Mouse (Mus musculus): ENCODE measurements around the gene Zfp651. TPM values are rescaled to one million over a fixed set of nuclear protein-coding genes. Genes with fewer than 3 reads are reported as not detected.

Zfp651 gene
- total and polyA plus RNA-seq, 2 experiments from 2014 or later: 13.2 to 34.5 TPM

- Histone ChIP-seq H3K36me3 (replicated peaks; ENCODE audit: control insufficient read depth, insufficient read depth, low read length) (no peaks in the 10 kb centered on the region), H3K27me3 (ENCODE audit: control insufficient read depth, insufficient read depth, low read length) (no peaks in the 10 kb centered on the region), H3K9me3 (replicated peaks; ENCODE audit: control insufficient read depth, low read length) (no peaks in the 10 kb centered on the region), H3K4me3 (ENCODE audit: low read depth, low read length) (no peak overlapping the region), H3K27ac (ENCODE audit: low read depth) (no peak overlapping the region), H3K9ac (replicated peaks; ENCODE audit: low read depth, low read length) (no peak overlapping the region), H3K4me1 (ENCODE audit: control insufficient read depth, insufficient read depth) (peaks cover 7% of the 10 kb centered on the region; the same call in 1 of the 2 replicates), H3K4me2 (ENCODE audit: low read depth, low read length) (no peak overlapping the region)
- 49% methylated on average over 7 of the region's 7 CpGs for WGBS
- no peak for TF ChIP-seq CTCF (IDR thresholded peaks at IDR 0.05; ENCODE audit: low read depth)
- TF ChIP-seq EP300 (IDR thresholded peaks at IDR 0.05; ENCODE audit: low read depth): no peak
- ATAC-seq (ENCODE audit: insufficient read depth, low read depth) (no peak), DNase-seq (ENCODE audit: low spot score) (no peak)
Observed at GRCm38 (mm10) chr9:121802747-121803146, 43.6 kb downstream of the Zfp651 start.

DNA sequence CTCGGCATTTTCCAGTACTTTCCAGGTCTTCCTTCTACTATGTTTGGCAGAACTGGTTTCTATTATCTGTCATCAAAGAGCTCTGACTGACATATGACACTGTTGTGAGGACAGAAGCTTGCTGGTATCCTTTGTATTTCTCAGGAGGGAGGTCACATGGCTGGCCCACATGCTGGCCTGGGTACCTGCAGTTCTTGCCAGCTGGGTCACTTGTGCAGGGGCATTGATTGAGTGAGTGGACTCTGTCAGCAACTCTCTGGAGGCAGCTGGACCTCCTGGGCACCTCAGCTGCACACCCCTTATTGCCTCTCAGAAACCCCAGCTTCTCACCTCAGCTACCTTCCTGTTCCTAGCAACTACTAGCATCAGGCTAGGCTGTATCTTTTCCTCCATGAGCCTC, 48.4 kb downstream of the Zfp651 start:
- Histone ChIP-seq H3K9me3 (replicated peaks; ENCODE audit: control insufficient read depth, low read length) (no peaks in the 10 kb centered on the region), H3K4me1 (ENCODE audit: control insufficient read depth, insufficient read depth) (peaks cover 16% of the 10 kb centered on the region), H3K27me3 (ENCODE audit: control insufficient read depth, insufficient read depth, low read length) (no peaks in the 10 kb centered on the region), H3K27ac (ENCODE audit: low read depth) (no peak overlapping the region), H3K4me2 (ENCODE audit: low read depth, low read length) (no peak overlapping the region), H3K4me3 (ENCODE audit: low read depth, low read length) (no peak overlapping the region), H3K36me3 (replicated peaks; ENCODE audit: control insufficient read depth, insufficient read depth, low read length) (no peaks in the 10 kb centered on the region), H3K9ac (replicated peaks; ENCODE audit: low read depth, low read length) (no peak overlapping the region)
- no peak for TF ChIP-seq EP300 (IDR thresholded peaks at IDR 0.05; ENCODE audit: low read depth)
- TF ChIP-seq CTCF (IDR thresholded peaks at IDR 0.05; ENCODE audit: low read depth): no peak
- no peak for DNase-seq (ENCODE audit: low spot score)
- WGBS: 63% methylated on average over 1 of the region's 1 CpGs
- no peak for ATAC-seq (ENCODE audit: insufficient read depth, low read depth)

GRCm38 (mm10) chr9:121807947-121808346, 48.8 kb downstream of the Zfp651 start:
- H3K4me1 ChIP-seq (ENCODE audit: control insufficient read depth, insufficient read depth): peaks cover 16% of the 10 kb centered on the region
- H3K27me3 ChIP-seq (ENCODE audit: control insufficient read depth, insufficient read depth, low read length): no peaks in the 10 kb centered on the region
- H3K27ac ChIP-seq (ENCODE audit: low read depth): no peak overlapping the region
- H3K36me3 ChIP-seq (replicated peaks; ENCODE audit: control insufficient read depth, insufficient read depth, low read length): no peaks in the 10 kb centered on the region
- no peaks in the 10 kb centered on the region for H3K9me3 ChIP-seq (replicated peaks; ENCODE audit: control insufficient read depth, low read length)
- ATAC-seq (ENCODE audit: insufficient read depth, low read depth) (peak; percentile 39; the same call in 1 of the 2 replicates), DNase-seq (ENCODE audit: low spot score) (no peak)
- no peak overlapping the region for H3K9ac ChIP-seq (replicated peaks; ENCODE audit: low read depth, low read length)
- no peak overlapping the region for H3K4me3 ChIP-seq (ENCODE audit: low read depth, low read length)
- 49% methylated on average over 7 of the region's 7 CpGs for whole genome bisulfite sequencing
- H3K4me2 ChIP-seq (ENCODE audit: low read depth, low read length): no peak overlapping the region
- TF ChIP-seq EP300 (IDR thresholded peaks at IDR 0.05; ENCODE audit: low read depth): no peak
- TF ChIP-seq CTCF (IDR thresholded peaks at IDR 0.05; ENCODE audit: low read depth): no peak

DNA sequence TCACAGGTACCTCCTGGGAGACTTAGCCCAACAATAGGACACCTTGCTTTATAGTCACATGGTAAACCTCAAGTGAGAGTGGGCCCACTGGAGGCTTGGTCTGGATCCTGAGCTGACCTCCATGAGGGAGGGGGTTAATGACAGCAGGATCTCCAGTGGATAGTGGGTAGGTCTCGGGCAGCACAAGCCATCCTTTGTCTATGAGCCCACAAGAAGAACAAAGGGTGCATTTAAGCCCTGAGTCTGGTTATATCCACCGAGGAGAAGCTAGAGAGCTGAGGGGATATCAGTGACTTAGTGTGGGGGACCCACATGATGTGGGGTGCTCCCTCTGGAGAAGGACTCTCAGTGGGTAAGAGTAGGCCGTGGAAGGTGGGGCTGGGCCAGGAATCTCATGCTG, 49.4 kb downstream of the Zfp651 start:
- Histone ChIP-seq H3K4me2 (ENCODE audit: low read depth, low read length) (no peak overlapping the region), H3K36me3 (replicated peaks; ENCODE audit: control insufficient read depth, insufficient read depth, low read length) (no peaks in the 10 kb centered on the region), H3K27me3 (ENCODE audit: control insufficient read depth, insufficient read depth, low read length) (no peaks in the 10 kb centered on the region), H3K27ac (ENCODE audit: low read depth) (no peak overlapping the region), H3K4me1 (ENCODE audit: control insufficient read depth, insufficient read depth) (peaks cover 16% of the 10 kb centered on the region), H3K9me3 (replicated peaks; ENCODE audit: control insufficient read depth, low read length) (no peaks in the 10 kb centered on the region), H3K9ac (replicated peaks; ENCODE audit: low read depth, low read length) (no peak overlapping the region), H3K4me3 (ENCODE audit: low read depth, low read length) (no peak overlapping the region)
- ATAC-seq (ENCODE audit: insufficient read depth, low read depth) (no peak), DNase-seq (ENCODE audit: low spot score) (no peak)
- 81% methylated on average over 3 of the region's 3 CpGs for WGBS
- TF ChIP-seq EP300 (IDR thresholded peaks at IDR 0.05; ENCODE audit: low read depth) (no peak), CTCF (IDR thresholded peaks at IDR 0.05; ENCODE audit: low read depth) (no peak)

DNA sequence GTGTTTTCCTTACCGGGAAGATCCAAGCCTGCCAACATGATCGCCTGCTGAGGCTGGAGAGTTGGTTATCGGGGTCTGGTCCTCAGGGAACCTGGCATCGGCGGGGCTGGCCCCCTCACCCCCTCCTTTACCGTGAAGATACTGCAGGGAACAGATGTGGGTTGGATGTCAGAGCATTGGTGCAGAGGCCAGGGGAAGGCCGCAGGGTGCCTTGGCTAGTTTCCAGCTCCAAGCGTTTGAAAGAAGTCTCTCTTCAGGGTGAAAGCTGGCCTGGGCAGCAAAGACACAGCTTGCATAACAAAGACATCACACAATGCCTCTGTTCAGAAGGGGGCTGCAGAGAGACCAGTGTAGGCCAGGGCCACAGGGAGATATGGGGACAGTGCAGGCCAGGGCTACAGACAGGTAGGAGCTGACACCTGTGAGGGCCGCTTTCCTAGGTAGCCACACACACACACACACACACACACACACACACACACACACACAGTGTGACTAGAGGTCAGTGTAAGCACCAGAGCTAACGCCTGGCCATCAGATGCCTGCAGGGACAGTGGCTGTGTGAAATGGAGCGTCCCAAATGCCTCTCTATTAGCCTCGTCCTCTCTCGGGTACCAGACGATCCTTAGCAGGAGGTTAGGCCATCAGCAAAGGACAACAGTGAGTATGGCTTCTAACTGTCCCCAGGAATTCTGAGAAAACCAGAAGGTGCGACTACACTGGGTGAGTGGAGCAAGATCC, 51.1 kb downstream of the Zfp651 start:
- Histone ChIP-seq H3K27me3 (ENCODE audit: control insufficient read depth, insufficient read depth, low read length) (no peaks in the 10 kb centered on the region), H3K9me3 (replicated peaks; ENCODE audit: control insufficient read depth, low read length) (no peaks in the 10 kb centered on the region), H3K36me3 (replicated peaks; ENCODE audit: control insufficient read depth, insufficient read depth, low read length) (no peaks in the 10 kb centered on the region), H3K4me1 (ENCODE audit: control insufficient read depth, insufficient read depth) (peaks cover 16% of the 10 kb centered on the region), H3K4me3 (ENCODE audit: low read depth, low read length) (no peak overlapping the region), H3K9ac (replicated peaks; ENCODE audit: low read depth, low read length) (no peak overlapping the region), H3K27ac (ENCODE audit: low read depth) (no peak overlapping the region), H3K4me2 (ENCODE audit: low read depth, low read length) (no peak overlapping the region)
- 33% methylated on average over 15 of the region's 15 CpGs for WGBS
- ATAC-seq (ENCODE audit: insufficient read depth, low read depth) (no peak), DNase-seq (ENCODE audit: low spot score) (peak; percentile 30)
- no peak for TF ChIP-seq EP300 (IDR thresholded peaks at IDR 0.05; ENCODE audit: low read depth)
- TF ChIP-seq CTCF (IDR thresholded peaks at IDR 0.05; ENCODE audit: low read depth): no peak

- Histone ChIP-seq H3K9me3 (replicated peaks; ENCODE audit: control insufficient read depth, low read length) (no peaks in the 10 kb centered on the region), H3K36me3 (replicated peaks; ENCODE audit: control insufficient read depth, insufficient read depth, low read length) (no peaks in the 10 kb centered on the region), H3K27ac (ENCODE audit: low read depth) (no peak overlapping the region), H3K4me3 (ENCODE audit: low read depth, low read length) (no peak overlapping the region), H3K27me3 (ENCODE audit: control insufficient read depth, insufficient read depth, low read length) (no peaks in the 10 kb centered on the region), H3K4me1 (ENCODE audit: control insufficient read depth, insufficient read depth) (peaks cover 7% of the 10 kb centered on the region), H3K9ac (replicated peaks; ENCODE audit: low read depth, low read length) (no peak overlapping the region), H3K4me2 (ENCODE audit: low read depth, low read length) (no peak overlapping the region)
- WGBS: 27% methylated on average over 6 of the region's 6 CpGs
- DNase-seq (ENCODE audit: low spot score): no peak
- TF ChIP-seq CTCF (IDR thresholded peaks at IDR 0.05; ENCODE audit: low read depth) (no peak), EP300 (IDR thresholded peaks at IDR 0.05; ENCODE audit: low read depth) (no peak)
- ATAC-seq (ENCODE audit: insufficient read depth, low read depth): no peak
Observed at GRCm38 (mm10) chr9:121815183-121815582, 56.1 kb downstream of the Zfp651 start.
